Mouse (Mus musculus) retina, embryonic 14.5 days (tissue): ENCODE measurements at regions not wholly inside any gene's neighbourhood (a gene's known extent, or its start where the extent isn't known, plus 50 kb on each side); places are given as distances from the start of the nearest gene placed in this dataset.

Experiments
- DNase-seq: peaks from one replicate; pipeline ENCODE4 v3.0.0-alpha.2; 2015; ENCODE audit warnings: low spot score

DNA sequence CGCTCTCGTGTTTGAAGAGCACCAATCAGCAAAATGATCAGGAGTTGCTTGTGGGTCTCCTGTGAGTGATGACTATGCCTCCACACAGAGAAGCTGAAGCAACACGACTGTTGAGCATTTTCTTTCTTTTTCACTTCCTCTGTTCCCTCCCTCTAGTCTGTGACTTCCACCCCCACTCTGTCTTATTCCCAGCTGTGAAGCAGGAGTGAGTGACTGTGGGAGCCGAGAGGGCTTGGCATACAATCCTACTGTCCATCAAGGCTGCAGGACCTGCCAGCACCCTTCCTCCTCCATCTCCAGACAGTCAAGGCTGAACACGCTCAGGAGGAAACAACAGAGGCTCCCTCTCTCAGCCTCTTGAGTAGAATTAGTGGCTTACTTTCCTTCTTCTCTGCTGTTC, 401.3 kb downstream of the Plcl1 start:
- no peak for DNase-seq

DNA sequence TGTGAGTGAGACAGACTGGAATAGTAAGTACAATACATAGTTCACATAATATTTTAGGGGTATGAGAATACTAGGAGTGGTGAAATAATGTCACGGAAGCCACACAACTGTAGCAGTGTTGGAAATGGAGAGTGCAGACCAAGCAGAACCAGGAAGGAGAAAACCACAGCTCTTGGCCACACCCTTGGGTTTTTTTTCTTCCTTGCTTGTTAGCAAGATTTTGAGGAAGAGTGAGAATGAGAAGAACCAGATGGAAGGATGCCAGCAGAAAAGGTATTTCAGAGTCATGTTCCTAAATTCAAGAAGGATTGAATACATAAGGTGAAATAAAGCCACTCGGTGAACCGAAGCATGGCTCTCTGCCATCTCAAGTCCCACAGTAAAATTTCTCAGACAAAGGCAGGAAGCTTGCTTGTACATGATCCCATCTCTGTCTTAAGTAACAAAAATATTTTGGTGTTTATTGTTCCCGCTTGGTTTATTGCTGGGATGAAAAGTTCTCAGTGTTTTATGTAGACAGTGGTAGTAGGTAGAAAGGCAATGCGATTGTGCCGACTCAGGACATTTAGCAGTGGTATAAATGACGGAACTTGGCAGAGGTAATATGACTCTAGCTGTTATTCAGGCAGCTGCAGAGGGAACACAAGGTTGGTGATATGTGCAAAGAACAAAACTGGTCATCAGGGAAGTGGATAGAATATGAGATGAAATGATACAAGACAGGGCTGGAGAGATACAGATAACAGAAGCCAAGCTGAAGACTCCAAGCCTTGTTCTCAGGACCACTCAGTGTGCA, 403.2 kb downstream of the Plcl1 start:
- DNase-seq = no peak

- no peak for DNase-seq
Measured at GRCm38 (mm10) chr1:55812486-55812885, 406.8 kb downstream of the Plcl1 start.

GRCm38 (mm10) chr1:55820866-55821500, 415.3 kb downstream of the Plcl1 start:
- no peak for DNase-seq

- DNase-seq = no peak
Measured at GRCm38 (mm10) chr1:55822599-55822998, 416.9 kb downstream of the Plcl1 start.

- DNase-seq = no peak
Measured at GRCm38 (mm10) chr1:55827191-55827590, 421.5 kb downstream of the Plcl1 start.

- no peak for DNase-seq
Measured at GRCm38 (mm10) chr1:55835281-55835680, 429.6 kb downstream of the Plcl1 start.

GRCm38 (mm10) chr1:55836750-55837149, 431.0 kb downstream of the Plcl1 start:
- no peak for DNase-seq

DNA sequence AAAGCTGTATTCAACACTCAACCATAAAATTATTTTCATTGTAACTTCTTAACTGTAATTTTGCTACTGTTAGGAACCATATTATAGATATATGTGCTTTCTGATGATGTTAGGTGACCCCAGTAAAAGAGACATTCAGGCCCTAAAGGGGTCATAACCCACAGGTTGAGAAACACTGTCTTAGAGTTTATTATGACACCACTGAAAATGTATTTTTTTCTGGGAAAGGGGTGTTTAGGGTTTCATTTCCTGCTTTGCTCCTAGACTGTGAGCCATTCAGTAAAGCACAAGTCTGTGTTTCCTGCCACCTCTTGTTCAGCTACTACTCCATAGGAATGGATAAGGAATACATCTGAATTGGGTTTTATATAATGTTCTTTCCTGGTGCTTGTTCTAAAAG, 431.6 kb downstream of the Plcl1 start:
- DNase-seq = no peak

GRCm38 (mm10) chr1:55838168-55838567, 432.4 kb downstream of the Plcl1 start:
- DNase-seq = peak; percentile 84

GRCm38 (mm10) chr1:55848806-55849205, 443.1 kb downstream of the Plcl1 start:
- no peak for DNase-seq

DNA sequence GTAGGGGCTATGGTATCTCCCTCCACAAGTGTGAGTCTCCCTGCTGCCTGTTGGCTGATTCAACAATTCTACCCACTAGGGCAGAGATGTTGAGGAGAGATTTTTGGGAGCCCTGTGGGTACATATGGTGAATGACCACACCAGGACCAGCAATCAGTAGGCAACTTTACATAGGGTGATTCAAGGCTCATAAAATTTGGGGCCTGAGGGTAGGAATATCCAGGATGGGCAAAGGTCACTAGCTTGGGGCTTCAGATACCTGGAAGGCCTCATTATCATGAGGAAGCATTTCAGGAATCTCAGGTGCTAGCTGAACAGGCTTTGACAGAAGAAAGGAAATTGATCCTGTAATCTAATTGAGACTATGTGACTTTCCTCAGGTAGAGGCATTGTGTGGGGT, 446.6 kb downstream of the Plcl1 start:
- no peak for DNase-seq

- DNase-seq = no peak
Measured at GRCm38 (mm10) chr1:55859113-55859512, 453.4 kb downstream of the Plcl1 start.

GRCm38 (mm10) chr1:55863113-55863512, 457.4 kb downstream of the Plcl1 start:
- no peak for DNase-seq

DNA sequence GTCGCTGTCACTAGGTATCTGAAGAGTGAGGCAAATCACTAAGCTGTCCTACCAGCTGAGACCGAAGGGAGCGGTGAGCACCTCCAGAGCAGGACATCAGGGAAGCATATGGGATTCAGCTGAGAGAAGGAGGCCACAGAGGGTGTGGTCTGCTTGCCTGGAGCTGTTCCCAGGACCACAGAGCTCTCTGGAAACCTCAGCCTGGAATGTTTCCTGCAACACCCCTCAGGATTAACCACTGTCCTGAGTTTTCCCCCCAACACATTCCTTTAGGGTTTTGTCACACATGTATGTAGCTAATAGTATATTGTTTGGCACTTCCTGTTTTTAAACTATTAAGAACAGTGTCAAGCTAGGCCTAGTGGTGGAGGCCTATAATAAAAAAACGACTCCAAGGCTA, 459.6 kb downstream of the Plcl1 start:
- no peak for DNase-seq

DNA sequence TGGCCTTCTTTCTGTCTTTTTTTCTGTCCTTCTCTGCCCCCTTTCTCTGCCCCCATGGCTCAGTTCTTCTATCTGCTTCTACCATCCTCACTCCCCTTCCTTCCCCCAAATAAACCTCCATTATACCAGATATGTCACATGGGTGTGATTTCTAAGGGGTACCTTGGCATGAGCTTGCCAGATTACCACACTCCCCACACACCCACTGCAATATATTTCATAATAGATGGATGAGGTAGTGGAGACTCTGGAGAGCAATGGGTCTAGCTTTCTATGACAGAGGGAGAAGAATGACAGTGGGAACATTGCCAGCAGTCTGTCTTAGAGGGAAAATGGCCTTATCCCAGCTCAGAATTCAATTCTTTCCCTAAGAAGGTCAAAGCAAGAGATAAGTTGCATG, 461.0 kb downstream of the Plcl1 start:
- no peak for DNase-seq

- DNase-seq = no peak
Measured at GRCm38 (mm10) chr1:55873583-55873982, 467.9 kb downstream of the Plcl1 start.

DNA sequence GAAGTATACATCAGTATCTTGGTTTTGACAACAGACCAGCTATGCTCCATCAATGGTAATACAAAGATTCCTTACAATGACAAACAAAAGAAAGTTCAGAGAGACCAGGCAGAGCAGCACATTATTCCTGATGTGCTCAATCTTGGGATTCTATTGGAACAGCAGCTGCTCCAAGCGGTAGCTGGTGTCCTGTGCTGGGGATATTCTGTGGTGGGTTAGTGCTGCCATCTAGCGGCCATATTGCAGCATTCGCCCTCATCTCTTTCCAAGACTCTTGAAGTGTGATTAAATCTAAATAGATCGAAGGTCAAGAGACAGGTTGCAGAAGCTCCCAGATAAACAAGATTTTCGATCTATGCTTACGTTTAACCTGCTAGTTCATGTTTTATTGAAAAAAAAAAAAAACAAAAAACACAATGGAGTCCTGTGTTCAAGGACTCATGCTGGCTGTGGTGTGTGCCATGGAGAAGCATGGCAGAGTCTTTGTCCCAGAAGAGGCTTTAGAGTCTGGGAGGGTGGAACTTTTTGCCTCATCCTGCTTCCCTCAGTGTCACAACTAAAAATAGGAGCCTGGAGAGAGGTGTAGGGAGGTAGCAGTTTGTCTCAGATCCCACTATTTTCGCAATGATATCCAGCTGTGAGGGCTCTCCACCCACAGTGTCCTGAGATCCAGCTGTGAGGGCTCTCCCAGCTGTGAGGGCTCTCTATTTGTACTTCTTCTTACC, 468.6 kb downstream of the Plcl1 start:
- DNase-seq = peak; percentile 92

GRCm38 (mm10) chr1:55874868-55875144, 469.1 kb downstream of the Plcl1 start:
- peak; percentile 70 for DNase-seq

DNA sequence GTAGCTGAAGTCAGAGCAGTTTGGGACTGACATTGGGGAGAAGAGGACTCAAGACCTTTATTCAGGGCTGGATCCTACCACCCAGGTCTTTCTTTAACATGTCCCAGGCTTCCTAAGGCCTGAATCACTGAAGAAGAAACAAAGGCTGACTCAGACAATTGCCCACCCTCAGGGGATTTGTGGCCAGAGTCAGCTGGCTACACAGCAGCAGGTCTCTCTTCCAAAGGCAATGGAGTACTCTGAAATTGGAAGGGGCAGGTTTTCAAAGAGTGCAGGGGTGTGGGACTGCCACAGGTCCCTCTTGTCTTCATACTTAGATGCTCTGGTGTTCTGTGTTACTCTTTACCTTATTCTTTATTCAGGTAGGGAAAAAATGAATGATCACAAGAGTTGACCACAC, 478.9 kb downstream of the Plcl1 start:
- no peak for DNase-seq

DNA sequence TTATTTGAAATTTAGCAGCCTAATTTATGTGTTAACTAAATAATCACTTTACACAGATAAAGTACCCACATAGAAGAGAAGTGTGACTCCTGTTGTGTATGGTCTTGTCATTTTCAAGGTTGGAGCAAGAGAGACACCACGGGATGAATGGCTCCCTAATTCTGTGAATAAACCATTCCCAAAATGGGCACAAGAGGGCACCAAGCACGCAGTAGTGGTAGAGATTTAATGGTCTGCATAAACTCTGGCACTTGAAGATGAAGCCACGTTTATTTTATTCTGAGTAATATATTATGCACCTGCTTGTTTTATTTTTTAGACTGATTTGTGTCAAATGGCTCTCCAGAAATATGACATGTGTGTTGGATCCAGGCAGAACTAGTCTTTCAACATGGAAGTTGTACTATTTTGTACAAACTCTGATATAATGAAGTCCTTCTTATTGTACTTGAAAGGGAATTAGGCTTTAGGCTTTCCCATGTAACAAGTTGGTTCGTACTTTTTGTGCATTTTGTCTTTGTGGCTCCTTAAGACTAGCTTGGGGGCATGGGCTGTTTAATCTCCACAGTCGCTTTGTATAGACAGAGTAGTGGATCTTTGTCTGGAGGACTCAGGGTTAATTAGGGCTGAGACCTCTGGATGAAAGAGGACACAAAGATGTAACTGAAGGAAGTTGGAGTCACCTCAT, 480.8 kb downstream of the Plcl1 start:
- DNase-seq = peak; percentile 85

DNA sequence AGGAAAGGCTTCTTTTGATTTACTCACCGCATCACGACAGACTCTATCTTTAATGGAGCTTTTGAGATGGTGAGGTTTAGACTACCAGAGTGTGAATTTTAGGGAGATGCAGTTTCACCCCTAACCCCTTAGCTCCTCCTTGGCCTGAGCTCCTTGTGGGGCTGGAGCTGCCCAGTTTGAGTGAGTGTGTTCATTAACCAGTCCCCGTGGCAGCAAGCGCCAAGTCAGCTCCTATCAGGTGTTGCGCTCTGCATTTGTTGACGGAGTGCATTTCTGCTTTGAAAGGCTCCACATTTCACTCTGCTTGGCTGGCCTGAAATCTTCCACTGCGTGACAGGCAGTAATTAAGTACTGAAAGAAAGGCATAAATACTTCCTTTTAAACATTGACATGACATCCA, 481.7 kb downstream of the Plcl1 start:
- no peak for DNase-seq
